Mouse (Mus musculus) embryonic facial prominence, embryonic 11.5 days (tissue): Measurements from ENCODE around the gene Slc7a11. TPM values are rescaled to one million over a fixed set of nuclear protein-coding genes. Genes with fewer than 3 reads are reported as not detected.

ENCODE experiments used
- ATAC-seq: fragments of 200-750 bp; cut with Nextera tagmentation; replicated peaks from 2 replicates; pipeline ENCODE4 v1.8.0; 2017; ENCODE audit warnings: low read depth; ENCODE audit not compliant: insufficient number of reproducible peaks, low FRiP score, low TSS enrichment
- DNase-seq: peaks from one replicate; pipeline ENCODE4 v3.0.0-alpha.2; 2015; ENCODE audit warnings: low spot score
- H3K27ac ChIP-seq: fragments of 300-500 bp; sonication (generic); replicated peaks from 2 replicates; pipeline ENCODE4 v1.5.1; 2014; ENCODE audit warnings: mild to moderate bottlenecking, low read depth, low read length, control low read depth
- H3K27me3 ChIP-seq: fragments of 300-500 bp; sonication (generic); 2 replicates; pipeline ENCODE4 v1.6.1; 2014; ENCODE audit warnings: mild to moderate bottlenecking, low read length, moderate library complexity, mixed read lengths; ENCODE audit not compliant: control insufficient read depth, insufficient read depth
- H3K36me3 ChIP-seq: fragments of 300-500 bp; sonication (generic); replicated peaks from 2 replicates; pipeline ENCODE4 v1.6.1; 2014; ENCODE audit warnings: low read depth, mild to moderate bottlenecking, low read length, moderate library complexity, mixed read lengths; ENCODE audit not compliant: control insufficient read depth, insufficient read depth
- H3K4me1 ChIP-seq: fragments of 300-500 bp; sonication (generic); 2 replicates; pipeline ENCODE4 v1.6.1; 2014; ENCODE audit warnings: low read length, mixed read lengths; ENCODE audit not compliant: control insufficient read depth, insufficient read depth
- H3K4me2 ChIP-seq: fragments of 300-500 bp; sonication (generic); 2 replicates; pipeline ENCODE4 v1.6.1; 2014; ENCODE audit warnings: low read depth, mild to moderate bottlenecking, control low read depth, low read length, moderate library complexity
- H3K4me3 ChIP-seq: fragments of 300-500 bp; sonication (generic); 2 replicates; pipeline ENCODE4 v1.5.1; 2014; ENCODE audit warnings: low read depth, low read length, control low read depth
- H3K9ac ChIP-seq: fragments of 300-500 bp; sonication (generic); replicated peaks from 2 replicates; pipeline ENCODE4 v1.6.1; 2014; ENCODE audit warnings: mild to moderate bottlenecking, control low read depth, low read length
- H3K9me3 ChIP-seq: fragments of 300-500 bp; sonication (generic); replicated peaks from 2 replicates; pipeline ENCODE4 v1.6.1; 2016; ENCODE audit warnings: mild to moderate bottlenecking, low read length, inconsistent platforms, mixed read lengths; ENCODE audit not compliant: control insufficient read depth
- WGBS: fragments of 180-500 bp; shearing (Covaris S2); extraction: QIAGEN DNeasy Blood & Tissue Kit; methylation state at CpG from one replicate; pipeline ENCODE4 v1.1.7; 2014; 5-methylcytosine and 5-hydroxymethylcytosine counted together
- polyA plus RNA-seq: library from polyadenylated mRNA; unstranded; fragments of >200 nt; fragmentation: Nextera tagmentation; extraction: Ambion mirVana; gene quantifications from 2 replicates; pipeline ENCODE4 v1.2.1, GENCODE M21; 2014

Gene Slc7a11
- polyA plus RNA-seq, 1 experiment from 2014 or later: 1.5 TPM

GRCm38 (mm10) chr3:50105509-50105908 lies 337.9 kb downstream of the Slc7a11 start:
- no peak overlapping the region for H3K9ac ChIP-seq
- no peak overlapping the region for H3K4me2 ChIP-seq
- no peaks in the 10 kb centered on the region for H3K9me3 ChIP-seq
- H3K4me1 ChIP-seq: no peaks in the 10 kb centered on the region
- H3K27me3 ChIP-seq: no peaks in the 10 kb centered on the region
- WGBS: 96% methylated on average over 6 of the region's 6 CpGs
- DNase-seq (no peak), ATAC-seq (no peak)
- H3K27ac ChIP-seq: no peak overlapping the region
- no peaks in the 10 kb centered on the region for H3K36me3 ChIP-seq
- no peak overlapping the region for H3K4me3 ChIP-seq

GRCm38 (mm10) chr3:50094404-50095092 lies 348.9 kb downstream of the Slc7a11 start:
- no peak for ATAC-seq
- no peaks in the 10 kb centered on the region for H3K36me3 ChIP-seq
- H3K27ac ChIP-seq: no peak overlapping the region
- WGBS: 86% methylated on average over 7 of the region's 7 CpGs
- no peak for DNase-seq
- no peak overlapping the region for H3K4me3 ChIP-seq
- H3K9ac ChIP-seq: no peak overlapping the region
- no peaks in the 10 kb centered on the region for H3K9me3 ChIP-seq
- no peaks in the 10 kb centered on the region for H3K4me1 ChIP-seq
- no peaks in the 10 kb centered on the region for H3K27me3 ChIP-seq
- no peak overlapping the region for H3K4me2 ChIP-seq

- 14% methylated on average over 7 of the region's 7 CpGs for WGBS
- Histone ChIP-seq H3K9ac (no peak overlapping the region), H3K36me3 (no peaks in the 10 kb centered on the region), H3K27ac (no peak overlapping the region), H3K9me3 (no peaks in the 10 kb centered on the region), H3K4me3 (no peak overlapping the region), H3K4me2 (no peak overlapping the region), H3K27me3 (no peaks in the 10 kb centered on the region), H3K4me1 (no peaks in the 10 kb centered on the region)
- ATAC-seq (no peak), DNase-seq (peak; percentile 91)
Observed at GRCm38 (mm10) chr3:50076979-50077378, 366.4 kb downstream of the Slc7a11 start.

GRCm38 (mm10) chr3:50063396-50063795 lies 380.0 kb downstream of the Slc7a11 start:
- Histone ChIP-seq H3K9ac (no peak overlapping the region), H3K9me3 (no peaks in the 10 kb centered on the region), H3K27me3 (no peaks in the 10 kb centered on the region), H3K27ac (no peak overlapping the region), H3K4me2 (no peak overlapping the region), H3K4me3 (no peak overlapping the region), H3K36me3 (no peaks in the 10 kb centered on the region), H3K4me1 (no peaks in the 10 kb centered on the region)
- no peak for DNase-seq
- no peak for ATAC-seq
- WGBS: 90% methylated on average over 4 of the region's 4 CpGs

GRCm38 (mm10) chr3:50044666-50045065 lies 398.7 kb downstream of the Slc7a11 start:
- Histone ChIP-seq H3K36me3 (no peaks in the 10 kb centered on the region), H3K4me3 (no peak overlapping the region), H3K9ac (no peak overlapping the region), H3K4me2 (no peak overlapping the region), H3K27ac (no peak overlapping the region), H3K4me1 (no peaks in the 10 kb centered on the region), H3K9me3 (no peaks in the 10 kb centered on the region), H3K27me3 (no peaks in the 10 kb centered on the region)
- ATAC-seq (no peak), DNase-seq (no peak)
- 70% methylated on average over 5 of the region's 5 CpGs for WGBS

- H3K9me3 ChIP-seq: no peaks in the 10 kb centered on the region
- DNase-seq (no peak), ATAC-seq (no peak)
- H3K4me2 ChIP-seq: no peak overlapping the region
- no peaks in the 10 kb centered on the region for H3K36me3 ChIP-seq
- no peaks in the 10 kb centered on the region for H3K4me1 ChIP-seq
- H3K9ac ChIP-seq: no peak overlapping the region
- no peak overlapping the region for H3K4me3 ChIP-seq
- no peak overlapping the region for H3K27ac ChIP-seq
- no peaks in the 10 kb centered on the region for H3K27me3 ChIP-seq
Observed at GRCm38 (mm10) chr3:50044160-50044559, 399.3 kb downstream of the Slc7a11 start.

GRCm38 (mm10) chr3:50041141-50041540 lies 402.3 kb downstream of the Slc7a11 start:
- Histone ChIP-seq H3K9me3 (no peaks in the 10 kb centered on the region), H3K9ac (no peak overlapping the region), H3K27me3 (no peaks in the 10 kb centered on the region), H3K4me2 (no peak overlapping the region), H3K4me3 (no peak overlapping the region), H3K36me3 (no peaks in the 10 kb centered on the region), H3K27ac (no peak overlapping the region), H3K4me1 (no peaks in the 10 kb centered on the region)
- ATAC-seq (no peak), DNase-seq (no peak)
- WGBS: 83% methylated on average over 2 of the region's 2 CpGs

- H3K4me2 ChIP-seq: no peak overlapping the region
- H3K4me1 ChIP-seq: no peaks in the 10 kb centered on the region
- no peak for DNase-seq
- no peaks in the 10 kb centered on the region for H3K9me3 ChIP-seq
- H3K27me3 ChIP-seq: no peaks in the 10 kb centered on the region
- H3K4me3 ChIP-seq: no peak overlapping the region
- H3K27ac ChIP-seq: no peak overlapping the region
- H3K36me3 ChIP-seq: no peaks in the 10 kb centered on the region
- H3K9ac ChIP-seq: no peak overlapping the region
- ATAC-seq: no peak
- 82% methylated on average over 9 of the region's 9 CpGs for WGBS
Observed at GRCm38 (mm10) chr3:50035875-50036528, 407.4 kb downstream of the Slc7a11 start.
